Mouse (Mus musculus) cerebellum, adult 2 months (tissue): ENCODE data around the gene Ttc1. TPM values are rescaled to one million over a fixed set of nuclear protein-coding genes. Genes with fewer than 3 reads are reported as not detected.

ENCODE experiments used
- DNase-seq, 2 experiments: peaks; one replicate each; pipeline ENCODE4 v3.0.0; 2021
- H3K27ac ChIP-seq: fragments of 200-500 bp; 2 replicates; pipeline ENCODE4 v1.5.1; 2012; ENCODE audit warnings: low read length, control low read depth, inconsistent platforms; ENCODE audit not compliant: insufficient read depth
- H3K27me3 ChIP-seq: fragments of 200-500 bp; 2 replicates; pipeline ENCODE4 v1.6.1; 2012; ENCODE audit warnings: inconsistent platforms, mild to moderate bottlenecking, low read length, moderate library complexity; ENCODE audit not compliant: control insufficient read depth, insufficient read depth
- H3K4me1 ChIP-seq: fragments of 200-500 bp; 2 replicates; pipeline ENCODE4 v1.6.1; 2011; ENCODE audit warnings: low read length; ENCODE audit not compliant: control insufficient read depth, insufficient read depth
- H3K4me3 ChIP-seq: fragments of 200-500 bp; replicated peaks from 2 replicates; pipeline ENCODE3; 2011; ENCODE audit warnings: mild to moderate bottlenecking, low read depth, low read length, control low read depth; ENCODE audit not compliant: insufficient read depth
- CTCF ChIP-seq: fragments of 200-500 bp; IDR thresholded peaks from 2 replicates; pipeline ENCODE4 v1.5.1; 2011; ENCODE audit warnings: low read depth, mild to moderate bottlenecking, control low read depth, low read length, moderate library complexity, borderline replicate concordance; ENCODE audit not compliant: insufficient read depth
- POLR2A ChIP-seq: fragments of 200-500 bp; IDR thresholded peaks from 2 replicates; pipeline ENCODE4 v1.6.1; 2011; ENCODE audit warnings: low read length, control low read depth, borderline replicate concordance; ENCODE audit not compliant: insufficient read depth
- WGBS: fragments of 180-500 bp; shearing (Covaris S2); methylation state at CpG from one replicate; pipeline ENCODE4 v1.1.7; 2018; 5-methylcytosine and 5-hydroxymethylcytosine counted together
- polyA plus RNA-seq: library from polyadenylated mRNA; depleted of rRNA; stranded (reverse); fragments of >200 nt; gene quantifications from 2 replicates; pipeline ENCODE4 v1.2.3, GENCODE M21; 2012

Gene Ttc1
- polyA plus RNA-seq, 1 experiment = 72.1 TPM

DNA sequence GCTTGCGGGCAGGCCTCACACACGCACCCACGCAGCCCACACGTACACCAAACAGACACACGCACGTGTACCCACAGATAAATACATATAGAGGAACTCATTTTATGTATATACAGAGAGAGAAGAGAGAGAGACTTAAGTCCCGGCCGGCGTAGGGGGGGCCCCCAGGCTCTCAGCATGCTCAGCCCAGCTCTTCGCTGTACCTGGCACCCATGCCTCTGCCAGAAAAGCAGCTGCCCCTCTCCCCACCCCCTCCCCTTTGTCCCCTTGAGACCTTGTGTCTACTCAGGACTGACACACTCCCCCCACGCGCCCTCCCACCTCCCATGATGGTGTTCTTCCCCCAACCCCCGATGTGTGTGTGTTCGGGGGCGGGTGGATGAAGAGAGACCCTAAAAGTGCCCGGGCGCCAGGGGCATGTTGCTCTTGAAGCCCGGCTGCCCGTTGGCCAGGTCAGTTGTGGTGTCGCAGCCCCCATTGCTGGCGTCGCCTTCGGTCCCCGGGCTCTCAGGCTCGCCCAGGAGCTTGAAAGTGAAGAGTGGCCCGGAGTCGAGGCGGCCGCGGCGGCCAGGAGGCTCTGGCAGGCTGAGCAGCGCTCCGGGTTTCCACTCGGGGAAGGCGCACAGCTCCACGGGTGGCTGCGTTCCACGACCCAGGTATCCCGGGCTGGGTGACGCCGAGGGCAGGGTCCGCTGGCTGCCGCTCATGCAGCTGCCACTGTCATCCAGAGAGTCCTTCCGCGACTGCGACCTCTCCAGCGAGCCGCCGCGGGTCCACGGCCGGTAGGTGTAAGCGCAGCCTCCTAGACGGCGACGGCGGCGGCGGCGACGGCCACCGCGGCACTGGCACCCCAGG is 27.9 kb upstream of the Ttc1 start:
- Histone ChIP-seq H3K4me3 (no peak overlapping the region), H3K27me3 (no peaks in the 10 kb centered on the region; the same call in 1 of the 2 replicates), H3K4me1 (no peaks in the 10 kb centered on the region), H3K27ac (no peak overlapping the region)
- WGBS = 13% methylated on average over 63 of the region's 63 CpGs
- TF ChIP-seq CTCF (no peak), POLR2A (no peak)
- no peak for DNase-seq

DNA sequence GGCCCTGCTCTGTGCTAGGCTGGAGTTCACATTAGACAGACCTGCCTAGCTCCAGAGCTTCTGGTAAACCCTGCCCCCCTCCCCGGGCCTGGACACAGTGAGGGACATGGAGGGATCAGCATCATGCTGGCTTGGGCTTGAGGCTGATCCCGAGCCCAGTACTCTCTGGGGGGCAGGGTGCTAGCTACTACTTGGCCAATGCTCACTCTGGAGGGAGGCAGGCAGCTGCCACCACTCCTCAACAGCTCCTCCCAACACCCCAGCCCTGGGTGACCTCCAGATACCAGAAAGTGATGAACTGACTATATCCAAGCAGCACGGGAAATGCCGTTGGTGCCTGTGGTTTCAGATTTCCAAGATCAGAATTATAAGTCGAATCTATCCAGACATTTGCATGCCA is 25.9 kb upstream of the Ttc1 start:
- no peaks in the 10 kb centered on the region for H3K4me1 ChIP-seq
- TF ChIP-seq CTCF (no peak), POLR2A (no peak)
- WGBS = 32% methylated on average over 5 of the region's 5 CpGs
- no peak for DNase-seq
- H3K27me3 ChIP-seq = no peaks in the 10 kb centered on the region; the same call in 1 of the 2 replicates
- no peak overlapping the region for H3K4me3 ChIP-seq
- no peak overlapping the region for H3K27ac ChIP-seq

DNA sequence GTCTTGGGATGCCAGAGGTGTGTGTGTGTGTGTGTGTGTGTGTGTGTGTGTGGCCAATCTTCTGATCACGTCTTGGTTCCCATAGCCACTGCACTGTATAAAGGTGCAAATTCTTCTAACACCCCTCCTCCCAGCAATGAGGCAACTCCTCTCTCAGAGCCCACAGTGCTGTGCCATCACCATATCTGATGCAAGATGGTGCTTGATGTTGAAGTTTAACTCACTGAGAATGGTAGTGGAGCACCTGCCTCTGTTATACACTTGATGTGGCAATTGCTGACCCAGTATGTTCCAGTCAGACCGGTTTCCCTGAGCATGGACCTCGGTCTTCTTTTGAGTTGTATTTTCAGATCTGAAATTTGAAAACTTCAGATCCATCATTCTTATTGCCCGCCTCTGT is 22.3 kb upstream of the Ttc1 start:
- H3K27ac ChIP-seq = no peak overlapping the region
- TF ChIP-seq CTCF (no peak), POLR2A (no peak)
- no peaks in the 10 kb centered on the region for H3K4me1 ChIP-seq
- H3K27me3 ChIP-seq = no peaks in the 10 kb centered on the region; the same call in 1 of the 2 replicates
- H3K4me3 ChIP-seq = no peak overlapping the region
- no peak for DNase-seq
- WGBS = 78% methylated on average over 4 of the region's 4 CpGs

DNA sequence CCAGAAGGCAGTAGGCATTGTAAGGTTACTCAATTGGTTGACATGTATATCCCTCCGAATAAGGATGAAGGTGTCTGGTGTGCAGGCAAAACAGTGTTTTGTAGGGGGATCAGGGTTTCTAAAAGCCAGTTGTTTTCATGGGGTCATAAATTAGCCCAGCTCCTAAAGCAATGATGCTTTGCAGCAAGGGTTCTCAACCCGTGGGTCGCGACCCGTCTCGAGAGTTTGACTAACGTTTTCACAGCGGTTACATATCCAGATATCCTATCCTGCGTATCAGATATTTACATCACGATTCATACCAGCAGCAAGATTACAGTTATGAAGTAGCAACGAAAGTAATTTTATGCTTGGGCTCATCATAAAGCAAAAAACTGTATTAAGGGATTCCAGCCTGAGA is 19.9 kb upstream of the Ttc1 start:
- no peaks in the 10 kb centered on the region for H3K4me1 ChIP-seq
- no peak for TF ChIP-seq CTCF
- TF ChIP-seq POLR2A = no peak
- no peak for DNase-seq
- H3K4me3 ChIP-seq = no peak overlapping the region
- no peaks in the 10 kb centered on the region; the same call in 1 of the 2 replicates for H3K27me3 ChIP-seq
- 80% methylated on average over 11 of the region's 11 CpGs for WGBS
- H3K27ac ChIP-seq = no peak overlapping the region

DNA sequence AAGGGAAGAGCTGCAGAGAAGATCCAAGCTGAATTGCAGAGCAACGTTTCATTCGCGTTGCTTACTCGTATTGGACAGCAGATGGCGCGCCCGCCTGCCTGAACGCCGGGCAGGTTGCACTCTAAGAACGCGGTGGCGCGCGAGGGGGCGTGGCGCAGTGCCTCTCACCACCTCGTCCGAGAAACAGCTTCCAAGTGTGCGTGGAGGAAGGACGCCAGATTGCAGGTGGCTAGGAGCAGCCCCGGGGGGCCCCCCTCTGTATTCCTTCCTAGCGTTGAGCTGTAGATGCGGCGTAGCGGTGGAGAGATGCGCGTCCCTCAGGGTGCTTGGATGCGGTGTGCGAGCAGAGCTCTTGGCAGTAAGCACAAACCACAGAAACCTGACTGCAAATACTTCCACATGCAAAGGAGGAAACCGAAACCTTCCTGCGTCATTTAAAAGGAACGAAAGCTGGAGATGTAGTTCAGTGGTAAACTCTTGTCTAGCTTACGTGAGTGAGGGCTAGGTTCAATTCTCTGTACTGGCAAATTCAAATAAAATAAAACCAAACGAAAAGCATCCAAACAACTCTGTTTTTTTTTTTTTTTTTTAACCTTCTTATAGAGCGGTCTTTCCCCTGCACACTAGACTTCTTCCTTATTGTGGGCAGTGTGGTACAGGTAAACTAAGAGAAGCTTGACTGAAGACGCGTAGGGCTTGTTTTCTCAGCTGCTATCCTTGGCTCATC is 19.3 kb upstream of the Ttc1 start:
- DNase-seq = peak; percentile 69 to 75
- TF ChIP-seq CTCF = peak; percentile 83
- TF ChIP-seq POLR2A = no peak
- Histone ChIP-seq H3K4me1 (no peaks in the 10 kb centered on the region), H3K27me3 (no peaks in the 10 kb centered on the region; the same call in 1 of the 2 replicates), H3K27ac (no peak overlapping the region), H3K4me3 (peak overlapping the region; percentile 45)
- WGBS = 6% methylated on average over 37 of the region's 37 CpGs

DNA sequence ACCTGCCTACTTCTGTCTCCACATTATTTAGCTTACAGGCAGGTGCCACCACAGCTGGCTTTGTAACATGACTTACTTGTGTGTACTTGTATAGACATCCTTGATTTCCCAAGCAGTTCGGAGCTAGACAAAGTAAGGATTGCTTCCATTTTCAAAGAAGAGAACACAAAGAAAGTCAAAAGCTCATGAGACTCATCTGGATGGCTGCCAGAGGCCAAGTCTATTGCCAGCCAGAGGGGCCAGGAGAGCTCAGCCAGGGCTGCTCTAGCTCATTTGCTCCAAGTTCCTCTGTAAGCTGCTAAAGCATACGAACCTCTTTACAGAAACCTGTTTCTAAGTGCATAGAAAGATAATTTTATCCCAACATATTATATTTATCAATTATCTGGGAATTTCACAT is 10.6 kb upstream of the Ttc1 start:
- TF ChIP-seq POLR2A (no peak), CTCF (no peak)
- no peaks in the 10 kb centered on the region for H3K4me1 ChIP-seq
- DNase-seq = no peak
- 17% methylated on average over 2 of the region's 2 CpGs for WGBS
- no peaks in the 10 kb centered on the region; the same call in 1 of the 2 replicates for H3K27me3 ChIP-seq
- no peak overlapping the region for H3K4me3 ChIP-seq
- H3K27ac ChIP-seq = no peak overlapping the region

DNA sequence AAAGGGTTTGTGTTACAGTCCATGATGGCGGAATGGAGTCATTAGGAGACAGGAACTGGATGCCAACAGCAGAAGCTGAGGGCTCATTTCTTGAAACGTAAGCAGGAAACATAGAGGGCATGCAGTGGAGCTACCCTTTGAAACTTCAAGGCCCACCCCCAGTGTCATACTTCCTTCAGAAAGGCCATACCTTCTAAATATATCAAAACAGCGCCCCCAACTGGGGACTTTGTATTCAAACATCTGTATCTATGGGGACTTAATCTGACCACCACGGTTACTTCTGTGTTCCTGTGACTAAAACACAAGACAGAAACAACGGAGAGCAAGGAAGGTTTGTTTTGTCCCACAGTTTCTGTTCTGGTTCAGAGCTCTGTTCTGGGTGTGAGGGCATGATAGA is 7.6 kb upstream of the Ttc1 start:
- DNase-seq = no peak
- TF ChIP-seq CTCF (no peak), POLR2A (no peak)
- Histone ChIP-seq H3K4me1 (no peaks in the 10 kb centered on the region), H3K27ac (no peak overlapping the region), H3K4me3 (no peak overlapping the region), H3K27me3 (no peaks in the 10 kb centered on the region; the same call in 1 of the 2 replicates)
- 72% methylated on average over 5 of the region's 5 CpGs for WGBS

DNA sequence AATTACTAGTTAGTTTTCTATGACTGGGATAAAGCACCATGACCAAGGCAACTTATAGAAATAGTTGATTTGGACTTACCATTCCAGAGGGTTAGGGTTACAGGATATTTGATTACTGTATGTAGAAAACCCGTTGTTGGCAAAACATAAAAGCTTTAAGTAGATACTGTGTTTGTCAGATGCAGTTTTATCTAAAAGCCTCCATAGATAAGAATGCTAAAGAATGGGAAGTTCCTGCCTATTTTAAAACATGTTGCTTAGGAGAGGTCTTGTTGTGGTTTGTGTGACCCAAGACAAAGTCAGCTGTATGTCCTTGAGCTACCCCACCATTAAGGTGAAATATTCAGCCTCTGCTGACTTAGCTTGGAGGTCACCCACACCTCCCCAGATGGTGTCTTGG is 6.8 kb upstream of the Ttc1 start:
- 82% methylated on average over 1 of the region's 1 CpGs for WGBS

More for the DNA sequence above, 6.8 kb upstream of the Ttc1 start:
- Histone ChIP-seq H3K27me3 (no peaks in the 10 kb centered on the region), H3K27ac (no peak overlapping the region), H3K4me1 (no peaks in the 10 kb centered on the region), H3K4me3 (no peak overlapping the region)
- DNase-seq = no peak
- no peak for TF ChIP-seq POLR2A
- TF ChIP-seq CTCF = no peak
